Mouse (Mus musculus): ENCODE measurements around the gene Zfp334. TPM values are rescaled to one million over a fixed set of nuclear protein-coding genes. Genes with fewer than 3 reads are reported as not detected.

The Zfp334 gene
- total and polyA plus RNA-seq, 2 experiments from 2014 or later = 3.9 to 14.8 TPM

GRCm38 (mm10) chr2:165346180-165346579, 41.9 kb downstream of the Zfp334 start:
- no peak overlapping the region for H3K27ac ChIP-seq
- no peaks in the 10 kb centered on the region for H3K9me3 ChIP-seq (ENCODE audit: low read length)
- no peak for TF ChIP-seq CTCF (IDR thresholded peaks at IDR 0.05; ENCODE audit: low read depth)
- H3K9ac ChIP-seq (replicated peaks; ENCODE audit: low read length) = no peak overlapping the region
- no peaks in the 10 kb centered on the region for H3K27me3 ChIP-seq (ENCODE audit: insufficient read depth, low read length)
- no peak for ATAC-seq
- WGBS = 89% methylated on average over 5 of the region's 5 CpGs
- no peak overlapping the region for H3K4me2 ChIP-seq (ENCODE audit: low read depth, low read length)
- no peaks in the 10 kb centered on the region for H3K36me3 ChIP-seq (ENCODE audit: insufficient read depth, low read length)
- no peak overlapping the region for H3K4me3 ChIP-seq (ENCODE audit: low read length)
- no peak for DNase-seq (ENCODE audit: low spot score)
- H3K4me1 ChIP-seq (ENCODE audit: insufficient read depth, low read length) = no peaks in the 10 kb centered on the region

- WGBS = 25% methylated on average over 3 of the region's 3 CpGs
- ATAC-seq (no peak), DNase-seq (ENCODE audit: low spot score) (peak; percentile 57)
These were observed 50.9 kb downstream of the Zfp334 start for GRCm38 (mm10) chr2:165337191-165337590.

DNA sequence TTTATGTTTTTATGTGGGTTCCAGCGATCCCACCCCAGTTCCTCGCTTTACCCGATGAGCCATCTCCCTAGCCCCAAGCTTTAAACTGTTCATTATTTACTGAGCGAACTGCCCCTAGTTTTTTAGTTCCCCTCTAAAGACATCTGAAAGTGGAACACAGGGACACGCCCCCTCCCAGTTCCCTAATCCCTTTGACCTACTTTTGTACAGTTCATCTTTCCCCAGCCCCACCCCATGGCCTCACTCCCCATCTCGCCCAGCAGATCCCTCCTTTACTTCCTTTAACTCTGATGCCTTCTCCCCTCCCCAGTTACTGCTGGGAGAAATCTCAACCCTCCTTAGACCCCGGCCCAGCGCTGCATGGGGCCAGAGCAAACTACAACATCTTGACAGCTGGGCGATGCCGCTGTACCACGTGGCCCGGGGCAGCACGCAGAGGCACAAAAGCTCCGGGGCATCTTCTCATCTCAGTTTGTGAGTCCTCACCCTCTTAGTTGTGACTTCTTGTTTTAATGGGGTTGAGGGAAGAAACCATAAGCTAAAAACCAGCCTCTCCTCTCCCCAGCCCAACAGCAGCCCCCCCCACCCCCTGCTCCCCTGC, 55.3 kb downstream of the Zfp334 start:
- DNase-seq (ENCODE audit: low spot score) (no peak), ATAC-seq (no peak)
- no peak overlapping the region for H3K4me2 ChIP-seq (ENCODE audit: low read depth, low read length)
- H3K9me3 ChIP-seq (ENCODE audit: low read length) = no peaks in the 10 kb centered on the region
- peaks cover 3% of the 10 kb centered on the region; the same call in 1 of the 2 replicates for H3K4me1 ChIP-seq (ENCODE audit: insufficient read depth, low read length)
- no peaks in the 10 kb centered on the region for H3K27me3 ChIP-seq (ENCODE audit: insufficient read depth, low read length)
- 39% methylated on average over 14 of the region's 14 CpGs for WGBS
- H3K4me3 ChIP-seq (ENCODE audit: low read length) = no peak overlapping the region
- no peak overlapping the region for H3K9ac ChIP-seq (replicated peaks; ENCODE audit: low read length)
- H3K27ac ChIP-seq = no peak overlapping the region
- no peaks in the 10 kb centered on the region for H3K36me3 ChIP-seq (ENCODE audit: insufficient read depth, low read length)
- no peak for TF ChIP-seq CTCF (IDR thresholded peaks at IDR 0.05; ENCODE audit: low read depth)

More at GRCm38 (mm10) chr2:165337191-165337590, 50.9 kb downstream of the Zfp334 start:
- Histone ChIP-seq H3K9ac (replicated peaks; ENCODE audit: low read length) (no peak overlapping the region), H3K4me1 (ENCODE audit: insufficient read depth, low read length) (peaks cover 3% of the 10 kb centered on the region; the same call in 1 of the 2 replicates), H3K27me3 (ENCODE audit: insufficient read depth, low read length) (no peaks in the 10 kb centered on the region), H3K27ac (no peak overlapping the region), H3K36me3 (ENCODE audit: insufficient read depth, low read length) (no peaks in the 10 kb centered on the region), H3K4me2 (ENCODE audit: low read depth, low read length) (no peak overlapping the region), H3K9me3 (ENCODE audit: low read length) (no peaks in the 10 kb centered on the region), H3K4me3 (ENCODE audit: low read length) (no peak overlapping the region)
- peak; percentile 71 for TF ChIP-seq CTCF (IDR thresholded peaks at IDR 0.05; ENCODE audit: low read depth)

DNA sequence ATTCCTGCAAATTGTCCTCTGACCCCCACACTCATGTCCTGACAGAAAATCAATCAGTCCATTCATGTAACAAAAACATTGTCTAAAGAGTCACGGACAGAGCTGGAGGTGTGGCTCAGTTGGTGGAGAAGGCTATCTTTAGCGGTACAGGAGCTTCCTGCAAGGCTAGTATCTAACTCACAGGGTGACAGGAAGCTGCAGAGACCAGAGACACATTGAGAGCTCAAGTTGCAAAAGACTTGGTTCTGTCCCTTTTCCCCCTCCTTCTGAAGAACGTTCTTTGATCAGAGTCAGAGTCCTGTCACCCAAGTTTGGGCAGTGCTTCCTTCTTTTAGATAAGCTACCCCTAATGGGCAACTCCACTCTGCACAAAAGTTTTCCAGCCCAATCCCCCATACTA, 58.4 kb downstream of the Zfp334 start:
- Histone ChIP-seq H3K27me3 (ENCODE audit: insufficient read depth, low read length) (no peaks in the 10 kb centered on the region), H3K9ac (replicated peaks; ENCODE audit: low read length) (no peak overlapping the region), H3K27ac (no peak overlapping the region), H3K4me2 (ENCODE audit: low read depth, low read length) (no peak overlapping the region), H3K36me3 (ENCODE audit: insufficient read depth, low read length) (no peaks in the 10 kb centered on the region), H3K9me3 (ENCODE audit: low read length) (no peaks in the 10 kb centered on the region), H3K4me1 (ENCODE audit: insufficient read depth, low read length) (peaks cover 17% of the 10 kb centered on the region), H3K4me3 (ENCODE audit: low read length) (no peak overlapping the region)
- TF ChIP-seq CTCF (IDR thresholded peaks at IDR 0.05; ENCODE audit: low read depth) = no peak
- WGBS = 49% methylated on average over 3 of the region's 3 CpGs
- ATAC-seq = no peak
- no peak for DNase-seq (ENCODE audit: low spot score)

- no peak for TF ChIP-seq CTCF (IDR thresholded peaks at IDR 0.05; ENCODE audit: low read depth)
- 78% methylated on average over 5 of the region's 5 CpGs for WGBS
- peaks cover 26% of the 10 kb centered on the region for H3K4me1 ChIP-seq (ENCODE audit: insufficient read depth, low read length)
- H3K27ac ChIP-seq = no peak overlapping the region
- H3K9me3 ChIP-seq (ENCODE audit: low read length) = no peaks in the 10 kb centered on the region
- H3K4me2 ChIP-seq (ENCODE audit: low read depth, low read length) = no peak overlapping the region
- ATAC-seq (no peak), DNase-seq (ENCODE audit: low spot score) (no peak)
- no peak overlapping the region for H3K9ac ChIP-seq (replicated peaks; ENCODE audit: low read length)
- no peak overlapping the region for H3K4me3 ChIP-seq (ENCODE audit: low read length)
- no peaks in the 10 kb centered on the region for H3K27me3 ChIP-seq (ENCODE audit: insufficient read depth, low read length)
- H3K36me3 ChIP-seq (ENCODE audit: insufficient read depth, low read length) = no peaks in the 10 kb centered on the region
These were observed 59.3 kb downstream of the Zfp334 start for GRCm38 (mm10) chr2:165328746-165329145.

DNA sequence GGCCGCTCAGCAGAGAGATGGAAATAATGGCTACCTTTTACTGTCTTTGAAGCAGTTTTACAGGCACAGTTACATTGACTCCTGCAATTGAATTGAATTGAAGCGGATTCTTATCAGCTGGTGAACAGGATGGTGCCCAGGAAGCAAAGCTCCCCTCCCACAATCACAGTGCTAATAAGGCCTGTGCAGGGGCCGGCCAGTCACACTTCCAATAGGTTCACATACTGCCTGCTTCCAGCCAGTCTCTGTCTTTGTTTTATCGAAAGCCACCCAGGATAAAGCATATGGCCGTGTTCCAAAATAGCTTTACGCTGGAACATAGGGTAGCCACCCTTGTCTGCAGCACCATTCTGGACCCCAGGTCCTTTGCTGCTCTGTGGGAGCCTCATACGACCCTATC, 60.7 kb downstream of the Zfp334 start:
- WGBS = 21% methylated on average over 7 of the region's 7 CpGs
- Histone ChIP-seq H3K9ac (replicated peaks; ENCODE audit: low read length) (peak overlapping the region; percentile 65; the same call in 1 of the 2 replicates), H3K27ac (peak overlapping the region; percentile 85), H3K4me3 (ENCODE audit: low read length) (peak overlapping the region; percentile 90), H3K4me2 (ENCODE audit: low read depth, low read length) (peak overlapping the region; percentile 87), H3K27me3 (ENCODE audit: insufficient read depth, low read length) (no peaks in the 10 kb centered on the region), H3K36me3 (ENCODE audit: insufficient read depth, low read length) (no peaks in the 10 kb centered on the region), H3K4me1 (ENCODE audit: insufficient read depth, low read length) (peaks cover 28% of the 10 kb centered on the region), H3K9me3 (ENCODE audit: low read length) (no peaks in the 10 kb centered on the region)
- DNase-seq (ENCODE audit: low spot score) (peak; percentile 43), ATAC-seq (no peak)
- TF ChIP-seq CTCF (IDR thresholded peaks at IDR 0.05; ENCODE audit: low read depth) = no peak

Data from hindbrain, postnatal 0 days (tissue).